Mouse (Mus musculus) mesoderm, embryonic 11.5 days (tissue): ENCODE data around the gene Sarm1.

Experiments used
- DNase-seq: peaks from one replicate; pipeline ENCODE4 v3.0.0-alpha.2; 2012; ENCODE audit warnings: low read depth, low spot score

The Sarm1 gene

GRCm38 (mm10) chr11:78463286-78464036 lies 34.1 kb downstream of the Sarm1 start:
- no peak for DNase-seq

GRCm38 (mm10) chr11:78462669-78463068 lies 34.9 kb downstream of the Sarm1 start:
- DNase-seq: no peak

- DNase-seq: no peak
These were observed 35.7 kb downstream of the Sarm1 start for GRCm38 (mm10) chr11:78461894-78462293.

GRCm38 (mm10) chr11:78458740-78459139 lies 38.8 kb downstream of the Sarm1 start:
- DNase-seq: no peak

- DNase-seq: peak; percentile 54
These were observed 42.2 kb downstream of the Sarm1 start for GRCm38 (mm10) chr11:78455308-78455707.

- no peak for DNase-seq
These were observed 43.3 kb downstream of the Sarm1 start for GRCm38 (mm10) chr11:78454276-78454675.

- DNase-seq: peak; percentile 76
These were observed 43.9 kb downstream of the Sarm1 start for GRCm38 (mm10) chr11:78453675-78454074.

GRCm38 (mm10) chr11:78450337-78450736 lies 47.2 kb downstream of the Sarm1 start:
- no peak for DNase-seq

GRCm38 (mm10) chr11:78448242-78448641 lies 49.3 kb downstream of the Sarm1 start:
- DNase-seq: no peak

- no peak for DNase-seq
These were observed 50.4 kb downstream of the Sarm1 start for GRCm38 (mm10) chr11:78447168-78447567.

- no peak for DNase-seq
These were observed 54.4 kb downstream of the Sarm1 start for GRCm38 (mm10) chr11:78443115-78443514.

GRCm38 (mm10) chr11:78438399-78438930 lies 59.1 kb downstream of the Sarm1 start:
- DNase-seq: no peak

- DNase-seq: no peak
These were observed 60.4 kb downstream of the Sarm1 start for GRCm38 (mm10) chr11:78437182-78437581.

GRCm38 (mm10) chr11:78435776-78436349 lies 61.7 kb downstream of the Sarm1 start:
- DNase-seq: peak; percentile 81

- no peak for DNase-seq
These were observed 63.5 kb downstream of the Sarm1 start for GRCm38 (mm10) chr11:78434052-78434451.

GRCm38 (mm10) chr11:78431176-78431575 lies 66.4 kb downstream of the Sarm1 start:
- no peak for DNase-seq

GRCm38 (mm10) chr11:78430195-78430878 lies 67.2 kb downstream of the Sarm1 start:
- no peak for DNase-seq

GRCm38 (mm10) chr11:78428309-78428708 lies 69.2 kb downstream of the Sarm1 start:
- DNase-seq: no peak

- DNase-seq: no peak
These were observed 69.9 kb downstream of the Sarm1 start for GRCm38 (mm10) chr11:78427655-78428054.

GRCm38 (mm10) chr11:78425572-78425971 lies 72.0 kb downstream of the Sarm1 start:
- no peak for DNase-seq

GRCm38 (mm10) chr11:78424352-78424751 lies 73.2 kb downstream of the Sarm1 start:
- no peak for DNase-seq
